Mouse (Mus musculus) ES-Bruce4 (cell line): ENCODE data around the gene Snx33. TPM values are rescaled to one million over a fixed set of nuclear protein-coding genes. Genes with fewer than 3 reads are reported as not detected.

Experiments
- H3K27ac ChIP-seq: 2 replicates; pipeline ENCODE4 v1.5.1; 2012; ENCODE audit warnings: low read length, inconsistent platforms; ENCODE audit not compliant: insufficient read depth
- H3K27me3 ChIP-seq: 2 replicates; pipeline ENCODE4 v1.6.1; 2012; ENCODE audit warnings: mild to moderate bottlenecking, low read length, inconsistent platforms; ENCODE audit not compliant: control insufficient read depth, poor library complexity, insufficient read depth, severe bottlenecking
- H3K36me3 ChIP-seq: 2 replicates; pipeline ENCODE4 v1.6.1; 2012; ENCODE audit warnings: inconsistent platforms, mild to moderate bottlenecking, low read length, moderate library complexity; ENCODE audit not compliant: control insufficient read depth, poor library complexity, insufficient read depth, severe bottlenecking
- H3K4me1 ChIP-seq: one replicate; pipeline ENCODE4 v1.8.1; 2011; ENCODE audit warnings: low read length; ENCODE audit not compliant: control insufficient read depth, insufficient read depth
- H3K4me3 ChIP-seq: 2 replicates; pipeline ENCODE4 v1.5.1; 2011; ENCODE audit warnings: low read depth, mild to moderate bottlenecking, low read length
- H3K9ac ChIP-seq: 2 replicates; pipeline ENCODE4 v1.6.1; 2012; ENCODE audit warnings: low read depth, mild to moderate bottlenecking, inconsistent platforms; ENCODE audit not compliant: poor library complexity, severe bottlenecking
- H3K9me3 ChIP-seq: replicated peaks from 2 replicates; pipeline ENCODE4 v1.6.1; 2012; ENCODE audit warnings: mild to moderate bottlenecking, low read length, inconsistent platforms; ENCODE audit not compliant: control insufficient read depth, poor library complexity, insufficient read depth, severe bottlenecking
- CTCF ChIP-seq: IDR thresholded peaks from one replicate; pipeline ENCODE4 v1.8.1; 2011; ENCODE audit warnings: low read depth, low read length
- EP300 ChIP-seq: IDR thresholded peaks from 2 replicates; pipeline ENCODE4 v1.6.1; 2011; ENCODE audit warnings: low read depth, low read length; ENCODE audit not compliant: insufficient read depth
- POLR2A ChIP-seq: IDR thresholded peaks from one replicate; pipeline ENCODE4 v1.8.1; 2011; ENCODE audit warnings: low read length; ENCODE audit not compliant: insufficient read depth
- polyA plus RNA-seq: library from polyadenylated mRNA; stranded (reverse); fragments of >200 nt; gene quantifications from 2 replicates; pipeline ENCODE4 v1.2.4, GENCODE M21; 2011; ENCODE audit warnings: low read depth; ENCODE audit not compliant: missing spikeins, insufficient read depth, insufficient read length

The Snx33 gene
- polyA plus RNA-seq, 1 experiment = 4.5 TPM

DNA sequence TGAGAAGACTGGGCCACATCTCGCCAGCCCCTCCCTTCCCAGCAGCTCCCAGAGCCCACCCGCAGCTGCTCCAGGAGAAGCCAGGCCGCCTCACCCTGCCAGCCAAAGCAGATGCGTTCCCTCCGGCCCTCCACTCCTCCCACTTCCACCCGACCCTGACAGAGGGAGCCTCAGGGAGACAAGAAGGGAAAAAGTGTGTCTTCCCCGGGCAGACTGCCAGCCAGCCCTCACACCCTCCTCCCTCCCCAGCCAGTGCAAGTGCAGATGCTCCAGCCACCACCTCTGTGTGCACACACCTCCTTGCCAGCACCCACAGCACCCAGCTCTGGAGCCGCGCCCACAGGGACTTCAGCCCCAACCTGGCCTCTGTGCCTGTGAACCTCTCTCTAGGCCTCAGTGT is 51.4 kb downstream of the Snx33 start:
- no peak overlapping the region for H3K4me3 ChIP-seq
- H3K9ac ChIP-seq = no peak overlapping the region
- no peaks in the 10 kb centered on the region for H3K27me3 ChIP-seq
- H3K9me3 ChIP-seq = no peaks in the 10 kb centered on the region
- no peaks in the 10 kb centered on the region for H3K36me3 ChIP-seq
- TF ChIP-seq POLR2A = no peak
- TF ChIP-seq CTCF = no peak
- no peak overlapping the region for H3K27ac ChIP-seq
- peaks cover 2% of the 10 kb centered on the region for H3K4me1 ChIP-seq

DNA sequence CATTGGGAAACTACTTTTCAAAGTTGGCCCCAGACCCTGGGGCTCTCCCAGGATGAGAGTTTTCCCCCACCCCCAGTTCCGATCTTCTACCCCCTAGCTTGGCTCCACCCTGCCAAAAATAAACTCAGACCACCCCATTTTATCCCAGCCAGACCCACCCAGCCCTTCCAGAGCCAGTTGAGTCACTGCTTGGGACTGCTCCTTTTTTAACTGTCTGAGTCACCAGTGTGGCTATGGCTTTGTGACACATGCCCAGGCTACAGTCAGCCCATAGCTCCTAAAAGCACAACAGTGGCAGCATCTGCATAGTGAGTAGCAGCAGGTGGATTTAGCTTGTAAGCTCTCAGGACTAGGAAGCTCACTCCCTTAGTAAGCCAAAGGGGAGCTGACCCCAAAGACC is 55.1 kb downstream of the Snx33 start:
- H3K9ac ChIP-seq = no peak overlapping the region
- no peak overlapping the region for H3K4me3 ChIP-seq
- TF ChIP-seq POLR2A = no peak
- TF ChIP-seq EP300 = no peak
- TF ChIP-seq CTCF = no peak
- H3K27ac ChIP-seq = no peak overlapping the region
- H3K36me3 ChIP-seq = no peaks in the 10 kb centered on the region
- no peaks in the 10 kb centered on the region for H3K9me3 ChIP-seq
- no peaks in the 10 kb centered on the region for H3K27me3 ChIP-seq
- peaks cover 2% of the 10 kb centered on the region for H3K4me1 ChIP-seq

DNA sequence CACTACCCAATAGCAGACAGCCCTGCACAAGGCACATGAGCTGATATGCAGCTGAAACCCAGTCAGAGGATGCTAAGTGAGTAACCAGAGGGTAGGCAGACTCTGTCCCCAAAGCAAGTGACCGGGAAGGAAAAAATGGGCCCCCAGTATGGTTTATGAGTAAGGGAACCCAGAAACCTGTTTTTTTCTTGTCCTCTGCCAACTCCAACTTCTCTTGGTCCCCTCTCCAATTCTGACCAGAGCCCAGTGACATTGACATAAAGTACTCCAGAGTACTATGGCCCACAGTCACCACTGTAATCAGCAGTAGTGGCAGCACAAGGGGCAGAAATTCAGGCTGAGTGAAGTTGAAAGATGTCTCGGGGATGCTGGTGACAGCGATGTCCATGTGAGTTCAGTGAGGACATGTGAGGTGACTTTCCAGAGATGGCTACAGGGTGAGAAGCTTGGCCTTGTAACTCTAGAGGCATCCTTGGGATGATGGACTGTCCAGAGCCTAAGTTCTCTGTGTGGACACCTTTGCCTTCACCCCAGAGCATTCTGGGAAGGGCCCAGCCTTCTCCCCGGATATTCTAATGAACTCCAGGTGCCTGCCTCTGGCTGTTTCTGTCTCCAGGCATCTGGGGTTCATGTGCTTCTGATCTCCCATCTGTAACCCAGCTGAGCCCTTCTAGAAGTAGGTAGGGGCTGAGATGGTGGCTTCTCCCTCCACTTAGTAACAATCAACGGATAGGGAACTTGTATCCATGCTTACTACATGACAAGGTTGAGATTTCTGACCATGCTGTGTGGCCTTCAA is 55.9 kb downstream of the Snx33 start:
- TF ChIP-seq EP300 (no peak), POLR2A (no peak), CTCF (no peak)
- H3K27ac ChIP-seq = no peak overlapping the region
- no peak overlapping the region for H3K4me3 ChIP-seq
- H3K9ac ChIP-seq = no peak overlapping the region
- H3K36me3 ChIP-seq = no peaks in the 10 kb centered on the region
- H3K4me1 ChIP-seq = peaks cover 2% of the 10 kb centered on the region
- H3K27me3 ChIP-seq = no peaks in the 10 kb centered on the region
- no peaks in the 10 kb centered on the region for H3K9me3 ChIP-seq

DNA sequence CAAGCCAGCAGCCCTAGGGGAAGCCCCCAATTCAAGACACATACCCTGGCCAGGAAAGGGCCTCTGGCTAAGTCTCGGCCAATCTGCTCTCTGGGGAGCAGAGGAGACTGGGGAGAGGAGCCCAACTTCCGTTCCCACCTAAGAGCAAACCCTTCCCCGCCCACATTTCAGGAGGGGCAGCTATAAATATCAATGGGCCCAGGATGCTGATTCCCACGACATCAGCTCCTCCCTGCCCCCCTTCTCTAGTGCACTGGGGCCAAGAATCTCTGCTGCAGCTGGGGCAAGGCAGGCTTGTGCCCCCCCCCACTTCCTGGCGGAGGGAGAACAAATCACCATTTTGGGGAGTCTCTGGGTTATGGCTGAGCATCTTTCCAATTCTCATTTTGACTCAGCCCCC is 57.0 kb downstream of the Snx33 start:
- H3K4me1 ChIP-seq = no peaks in the 10 kb centered on the region
- TF ChIP-seq EP300 (no peak), CTCF (no peak), POLR2A (no peak)
- H3K27ac ChIP-seq = no peak overlapping the region
- H3K36me3 ChIP-seq = no peaks in the 10 kb centered on the region
- H3K9ac ChIP-seq = no peak overlapping the region
- H3K9me3 ChIP-seq = no peaks in the 10 kb centered on the region
- no peak overlapping the region for H3K4me3 ChIP-seq
- no peaks in the 10 kb centered on the region for H3K27me3 ChIP-seq

DNA sequence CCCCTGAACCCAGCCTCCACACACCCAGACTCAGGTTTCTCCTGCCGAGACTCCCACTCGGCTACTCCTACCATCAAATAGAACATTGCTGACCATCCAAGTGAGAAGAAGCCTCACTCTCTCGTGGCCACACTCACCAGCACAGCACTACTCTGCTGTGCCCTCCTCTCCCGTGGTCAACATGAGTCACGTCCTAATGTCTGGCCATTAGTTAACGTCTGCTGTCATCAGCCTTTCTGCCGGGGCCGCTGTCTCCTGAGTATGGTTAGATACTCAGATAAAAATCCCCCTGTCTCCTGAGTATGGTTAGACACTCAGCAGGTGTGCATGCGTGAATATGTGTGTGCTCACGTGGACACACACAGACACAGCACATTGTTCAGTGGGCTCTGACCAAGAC is 57.4 kb downstream of the Snx33 start:
- Histone ChIP-seq H3K4me3 (no peak overlapping the region), H3K4me1 (no peaks in the 10 kb centered on the region), H3K9me3 (no peaks in the 10 kb centered on the region), H3K27me3 (no peaks in the 10 kb centered on the region), H3K9ac (no peak overlapping the region), H3K36me3 (no peaks in the 10 kb centered on the region), H3K27ac (no peak overlapping the region)
- TF ChIP-seq CTCF (no peak), POLR2A (no peak), EP300 (no peak)

DNA sequence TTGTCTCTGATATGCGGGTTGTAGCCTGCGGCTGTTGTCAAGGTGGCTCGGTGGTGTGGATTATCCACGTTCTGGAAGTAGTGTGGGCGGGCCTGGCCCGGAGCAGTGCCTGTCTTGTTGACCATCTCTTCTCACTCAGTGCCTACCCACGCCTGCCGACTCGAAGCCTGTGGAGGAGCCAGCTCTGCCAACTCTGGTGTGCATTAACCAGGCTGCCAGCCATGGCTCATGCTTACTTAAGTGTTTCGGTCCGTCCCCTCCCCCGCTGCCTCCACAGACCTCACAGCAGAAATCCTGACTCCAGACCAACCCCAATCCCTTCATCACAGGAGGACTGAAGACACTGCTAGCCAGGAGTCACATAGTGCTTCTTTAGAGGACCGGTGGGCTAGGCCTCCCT is 58.6 kb downstream of the Snx33 start:
- Histone ChIP-seq H3K27ac (no peak overlapping the region), H3K9me3 (no peaks in the 10 kb centered on the region), H3K36me3 (no peaks in the 10 kb centered on the region), H3K27me3 (no peaks in the 10 kb centered on the region), H3K4me3 (no peak overlapping the region), H3K4me1 (no peaks in the 10 kb centered on the region), H3K9ac (no peak overlapping the region)
- no peak for TF ChIP-seq CTCF
- no peak for TF ChIP-seq EP300
- TF ChIP-seq POLR2A = no peak
